Mouse (Mus musculus) leukemia stem cell, adult 10-12 weeks (primary cell): Measurements from ENCODE around the gene Tex11. TPM values are rescaled to one million over a fixed set of nuclear protein-coding genes. Genes with fewer than 3 reads are reported as not detected.

Experiments
- polyA plus RNA-seq: library from polyadenylated mRNA; stranded (reverse); fragments of >175 nt; gene quantifications from 2 replicates; pipeline ENCODE4 v1.2.3, GENCODE M21; 2012; ENCODE audit warnings: low replicate concordance

Tex11 gene
- not detected in 2 replicates for polyA plus RNA-seq

DNA sequence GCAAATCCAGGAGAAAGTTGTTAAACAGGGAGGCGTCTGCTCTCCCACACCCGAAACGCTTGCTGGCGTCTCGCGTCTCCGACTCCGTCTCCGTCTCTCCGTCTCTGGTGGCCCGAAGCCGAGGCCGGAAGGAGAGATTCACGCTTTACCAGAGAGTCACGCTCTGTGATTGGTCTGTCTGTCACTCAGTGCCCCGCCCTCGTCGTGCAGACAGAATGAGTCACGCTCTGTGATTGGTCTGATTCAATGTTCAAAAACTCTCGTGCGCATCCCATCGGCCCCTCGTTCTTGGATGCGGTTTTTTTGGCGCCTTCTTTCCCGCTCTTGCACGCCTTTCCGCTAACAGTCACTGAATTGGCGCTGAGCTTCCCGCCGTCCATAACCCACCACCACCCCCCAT lies at the start of gene Tex11:
Gene Tex11 (minus strand): TSS at position 127 of the 400 bp plus-strand sequence.

DNA sequence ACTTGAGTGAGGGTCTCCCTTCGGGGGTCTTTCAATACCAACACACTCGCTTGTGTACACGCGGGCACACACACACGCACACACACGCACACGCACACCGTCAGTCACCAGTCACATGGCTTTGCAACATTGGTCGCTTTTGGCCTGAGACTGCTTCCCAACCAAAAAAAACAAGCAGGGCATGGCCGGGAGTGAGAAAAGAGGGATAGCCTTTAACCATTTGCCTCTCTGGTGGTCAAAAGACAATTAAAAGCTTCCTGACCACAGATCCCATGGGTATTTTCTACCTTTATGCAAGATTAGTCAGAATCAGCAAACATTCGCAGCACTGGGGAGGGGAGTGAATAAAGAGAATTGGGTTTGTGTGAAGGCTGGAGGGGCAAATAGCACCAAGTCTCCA lies 26.5 kb upstream of the Tex11 start, which contains the start of gene Slc7a3:
Gene Slc7a3 (minus strand): TSS at position 101 of the 400 bp plus-strand sequence.

Other genes starting within 250 kb of the Tex11 start
- gene Slc7a3, start 26.4 kb upstream of the Tex11 start, polyA plus RNA-seq = 0.10 and 0.18 TPM in 2 replicates
- gene Snx12, start 162.9 kb upstream of the Tex11 start, polyA plus RNA-seq = 14.8 and 24.0 TPM in 2 replicates
- gene Foxo4, start 194.9 kb upstream of the Tex11 start, polyA plus RNA-seq = 13.8 and 22.7 TPM in 2 replicates
- not detected in 2 replicates for gene Gm614, start 204.3 kb upstream of the Tex11 start, polyA plus RNA-seq
- 5.8 and 37.6 TPM in 2 replicates for gene Il2rg, start 208.6 kb upstream of the Tex11 start, polyA plus RNA-seq
- not detected in 2 replicates for gene Gm20489, start 209.4 kb upstream of the Tex11 start, polyA plus RNA-seq
- gene Med12, start 214.4 kb upstream of the Tex11 start, polyA plus RNA-seq = 85.7 and 97.5 TPM in 2 replicates
- 0.13 TPM in 1 of 2 replicates, not detected in the other for gene Nlgn3, start 239.5 kb upstream of the Tex11 start, polyA plus RNA-seq